Mouse (Mus musculus): ENCODE results near the gene Tob2. TPM values are rescaled to one million over a fixed set of nuclear protein-coding genes. Genes with fewer than 3 reads are reported as not detected.

Gene Tob2
- polyA plus RNA-seq, 1 experiment from 2014 or later: 25.3 TPM

GRCm38 (mm10) chr15:81869985-81870384 is 11.4 kb upstream of the Tob2 start:
- Histone ChIP-seq H3K4me3 (ENCODE audit: low read length) (no peak overlapping the region), H3K4me1 (ENCODE audit: control insufficient read depth, insufficient read depth, low read length) (peaks cover 8% of the 10 kb centered on the region; the same call in 1 of the 2 replicates), H3K27ac (ENCODE audit: low read length) (no peak overlapping the region), H3K4me2 (ENCODE audit: low read depth, low read length) (no peak overlapping the region), H3K27me3 (replicated peaks; ENCODE audit: control insufficient read depth, insufficient read depth, low read length) (no peaks in the 10 kb centered on the region), H3K36me3 (ENCODE audit: control insufficient read depth, insufficient read depth, low read length) (peaks cover 11% of the 10 kb centered on the region; the same call in 1 of the 2 replicates), H3K9ac (ENCODE audit: low read depth, low read length) (no peak overlapping the region), H3K9me3 (ENCODE audit: control insufficient read depth, low read length) (no peaks in the 10 kb centered on the region)
- ATAC-seq: no peak
- 95% methylated on average over 5 of the region's 5 CpGs for WGBS

- ATAC-seq: no peak
- Histone ChIP-seq H3K4me3 (ENCODE audit: low read length) (no peak overlapping the region), H3K27ac (ENCODE audit: low read length) (no peak overlapping the region), H3K36me3 (ENCODE audit: control insufficient read depth, insufficient read depth, low read length) (peaks cover 11% of the 10 kb centered on the region), H3K4me2 (ENCODE audit: low read depth, low read length) (no peak overlapping the region), H3K9ac (ENCODE audit: low read depth, low read length) (no peak overlapping the region), H3K27me3 (replicated peaks; ENCODE audit: control insufficient read depth, insufficient read depth, low read length) (no peaks in the 10 kb centered on the region), H3K9me3 (ENCODE audit: control insufficient read depth, low read length) (no peaks in the 10 kb centered on the region), H3K4me1 (ENCODE audit: control insufficient read depth, insufficient read depth, low read length) (no peaks in the 10 kb centered on the region)
- WGBS: 92% methylated on average over 7 of the region's 7 CpGs
These were observed 5.6 kb upstream of the Tob2 start for GRCm38 (mm10) chr15:81864238-81864637.

GRCm38 (mm10) chr15:81860471-81861135 is 2.0 kb upstream of the Tob2 start:
- Histone ChIP-seq H3K4me3 (ENCODE audit: low read length) (no peak overlapping the region), H3K4me2 (ENCODE audit: low read depth, low read length) (0 out of 2 replicates have a peak overlapping the region, but pooled peaks have one; percentile 14), H3K27me3 (replicated peaks; ENCODE audit: control insufficient read depth, insufficient read depth, low read length) (no peaks in the 10 kb centered on the region), H3K9me3 (ENCODE audit: control insufficient read depth, low read length) (no peaks in the 10 kb centered on the region), H3K4me1 (ENCODE audit: control insufficient read depth, insufficient read depth, low read length) (peaks cover 3% of the 10 kb centered on the region; the same call in 1 of the 2 replicates), H3K36me3 (ENCODE audit: control insufficient read depth, insufficient read depth, low read length) (peaks cover 3% of the 10 kb centered on the region), H3K9ac (ENCODE audit: low read depth, low read length) (0 out of 2 replicates have a peak overlapping the region, but pooled peaks have one; percentile 11), H3K27ac (ENCODE audit: low read length) (peak overlapping the region; percentile 60)
- whole genome bisulfite sequencing: 35% methylated on average over 8 of the region's 8 CpGs
- ATAC-seq: no peak

- peak overlapping the region; percentile 95 for H3K27ac ChIP-seq (ENCODE audit: low read length)
- peaks cover 8% of the 10 kb centered on the region; the same call in 1 of the 2 replicates for H3K4me1 ChIP-seq (ENCODE audit: control insufficient read depth, insufficient read depth, low read length)
- H3K4me3 ChIP-seq (ENCODE audit: low read length): peak overlapping the region; percentile 78
- peak overlapping the region; percentile 95 for H3K9ac ChIP-seq (ENCODE audit: low read depth, low read length)
- H3K27me3 ChIP-seq (replicated peaks; ENCODE audit: control insufficient read depth, insufficient read depth, low read length): no peaks in the 10 kb centered on the region
- no peaks in the 10 kb centered on the region for H3K9me3 ChIP-seq (ENCODE audit: control insufficient read depth, low read length)
- peak overlapping the region; percentile 78 for H3K4me2 ChIP-seq (ENCODE audit: low read depth, low read length)
- ATAC-seq: peak; percentile 79
- WGBS: under 1% methylated on average over 39 of the region's 39 CpGs
- no peaks in the 10 kb centered on the region; the same call in 1 of the 2 replicates for H3K36me3 ChIP-seq (ENCODE audit: control insufficient read depth, insufficient read depth, low read length)
These were observed 997 bp upstream of the Tob2 start for GRCm38 (mm10) chr15:81859330-81860255.

- Histone ChIP-seq H3K27me3 (replicated peaks; ENCODE audit: control insufficient read depth, insufficient read depth, low read length) (no peaks in the 10 kb centered on the region), H3K36me3 (ENCODE audit: control insufficient read depth, insufficient read depth, low read length) (no peaks in the 10 kb centered on the region), H3K4me1 (ENCODE audit: control insufficient read depth, insufficient read depth, low read length) (peaks cover 12% of the 10 kb centered on the region), H3K27ac (ENCODE audit: low read length) (peak overlapping the region; percentile 95), H3K9ac (ENCODE audit: low read depth, low read length) (peak overlapping the region; percentile 95), H3K9me3 (ENCODE audit: control insufficient read depth, low read length) (no peaks in the 10 kb centered on the region), H3K4me3 (ENCODE audit: low read length) (peak overlapping the region; percentile 78), H3K4me2 (ENCODE audit: low read depth, low read length) (peak overlapping the region; percentile 87)
- WGBS: under 1% methylated on average over 23 of the region's 23 CpGs
- ATAC-seq: peak; percentile 34
These were observed 469 bp downstream of the Tob2 start for GRCm38 (mm10) chr15:81858138-81858516.

- Histone ChIP-seq H3K27me3 (replicated peaks; ENCODE audit: control insufficient read depth, insufficient read depth, low read length) (no peaks in the 10 kb centered on the region), H3K9ac (ENCODE audit: low read depth, low read length) (peak overlapping the region; percentile 95), H3K36me3 (ENCODE audit: control insufficient read depth, insufficient read depth, low read length) (peaks cover 3% of the 10 kb centered on the region; the same call in 1 of the 2 replicates), H3K9me3 (ENCODE audit: control insufficient read depth, low read length) (no peaks in the 10 kb centered on the region), H3K4me2 (ENCODE audit: low read depth, low read length) (peak overlapping the region; percentile 87), H3K4me1 (ENCODE audit: control insufficient read depth, insufficient read depth, low read length) (peaks cover 15% of the 10 kb centered on the region), H3K4me3 (ENCODE audit: low read length) (peak overlapping the region; percentile 78), H3K27ac (ENCODE audit: low read length) (peak overlapping the region; percentile 95)
- under 1% methylated on average over 33 of the region's 33 CpGs for WGBS
- ATAC-seq: 0 out of 2 replicates have a peak, but pooled peaks have one; percentile 5
These were observed 876 bp downstream of the Tob2 start for GRCm38 (mm10) chr15:81857724-81858116.

- peaks cover 8% of the 10 kb centered on the region; the same call in 1 of the 2 replicates for H3K36me3 ChIP-seq (ENCODE audit: control insufficient read depth, insufficient read depth, low read length)
- peaks cover 15% of the 10 kb centered on the region for H3K4me1 ChIP-seq (ENCODE audit: control insufficient read depth, insufficient read depth, low read length)
- no peaks in the 10 kb centered on the region for H3K27me3 ChIP-seq (replicated peaks; ENCODE audit: control insufficient read depth, insufficient read depth, low read length)
- peak overlapping the region; percentile 87 for H3K4me2 ChIP-seq (ENCODE audit: low read depth, low read length)
- peak overlapping the region; percentile 95 for H3K27ac ChIP-seq (ENCODE audit: low read length)
- peak overlapping the region; percentile 78 for H3K4me3 ChIP-seq (ENCODE audit: low read length)
- WGBS: under 1% methylated on average over 14 of the region's 14 CpGs
- ATAC-seq: no peak
- no peaks in the 10 kb centered on the region for H3K9me3 ChIP-seq (ENCODE audit: control insufficient read depth, low read length)
- peak overlapping the region; percentile 95 for H3K9ac ChIP-seq (ENCODE audit: low read depth, low read length)
These were observed 1.5 kb downstream of the Tob2 start for GRCm38 (mm10) chr15:81856938-81857723.

GRCm38 (mm10) chr15:81856030-81856790 is 2.4 kb downstream of the Tob2 start:
- Histone ChIP-seq H3K4me3 (ENCODE audit: low read length) (peak overlapping the region; percentile 78), H3K9ac (ENCODE audit: low read depth, low read length) (peak overlapping the region; percentile 95), H3K4me1 (ENCODE audit: control insufficient read depth, insufficient read depth, low read length) (peaks cover 15% of the 10 kb centered on the region), H3K9me3 (ENCODE audit: control insufficient read depth, low read length) (no peaks in the 10 kb centered on the region), H3K27ac (ENCODE audit: low read length) (peak overlapping the region; percentile 95), H3K36me3 (ENCODE audit: control insufficient read depth, insufficient read depth, low read length) (peaks cover 11% of the 10 kb centered on the region), H3K4me2 (ENCODE audit: low read depth, low read length) (peak overlapping the region; percentile 87), H3K27me3 (replicated peaks; ENCODE audit: control insufficient read depth, insufficient read depth, low read length) (no peaks in the 10 kb centered on the region)
- 1% methylated on average over 28 of the region's 28 CpGs for WGBS
- ATAC-seq: peak; percentile 92

Measured in intestine, embryonic 16.5 days (tissue).